ENCODE assay signal across 13 mouse cellular contexts in the genomic region with DNA sequence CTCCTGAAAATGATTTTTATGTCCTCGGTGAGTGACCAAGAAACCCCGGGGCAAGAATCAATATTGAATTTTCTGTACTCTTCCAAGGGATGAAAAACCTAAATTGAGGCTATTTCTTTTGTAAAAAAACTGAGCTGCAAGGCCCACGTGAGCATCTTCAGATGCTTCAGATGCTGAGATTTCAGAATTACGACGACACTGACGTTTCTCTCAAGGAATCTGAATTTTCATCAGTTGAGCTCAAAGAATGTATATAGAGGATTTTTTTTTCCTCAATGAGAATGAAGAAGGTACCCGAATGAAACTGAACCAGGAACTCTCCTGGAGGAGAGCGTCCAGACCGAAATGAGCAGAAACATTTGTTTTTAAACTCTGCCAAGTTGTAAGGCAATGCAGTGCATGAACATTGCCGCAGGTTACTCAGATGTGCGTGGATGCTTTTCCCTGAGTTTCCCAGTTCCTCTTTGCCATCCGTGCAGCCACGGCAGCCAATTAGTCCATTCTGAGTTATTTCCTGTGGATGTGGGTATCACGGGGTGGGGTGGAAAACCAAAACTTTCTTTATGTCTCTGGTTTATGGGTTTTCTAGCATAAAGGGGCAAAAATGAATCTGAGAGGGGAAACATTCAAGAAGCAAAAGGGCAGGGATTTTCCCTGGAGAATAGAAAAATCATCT.
DNase-seq lines count a peak whose midpoint lies in the region; ATAC-seq lines count a peak whose summit lies in the region.
"Had no signal": no experiment of that assay in that cellular context is flagged by ENCODE, and none has a peak within 500 bp of the region (broad histone marks: within the 10 kb centered on the region; RNA-seq: fewer than 3 reads in every experiment).

No protein-coding gene starts in this region.

- intact Hi-C loops in left cerebral cortex, postnatal 10 days (cut with DNase I), result no loop called here

- peak; percentile 41 for DNase-seq in CD4-positive, CD25-positive, alpha-beta regulatory T cell, adult 2 months (ENCODE audit: low read depth, low spot score)
- peak; percentile 38 for DNase-seq in T-cell, adult 2 months (ENCODE audit: low spot score)
- peak; percentile 13 to 20 for DNase-seq in thymus, postnatal 36 days
- no peak for DNase-seq in right cerebral cortex, adult 2 months (ENCODE audit: low spot score in 2 of 2)
- DNase-seq in right cerebral cortex, postnatal 14 days, result no peak
- DNase-seq in left cerebral cortex, postnatal 10 days (ENCODE audit: extremely low spot score in 1 of 2, low spot score in 2 of 2), result no peak
- DNase-seq: cerebellum, adult 11 months; cerebellum, postnatal 14 days; heart, adult 18-20 months; liver, postnatal 0 days; lung, postnatal 14 days had no signal

- peak; percentile 38 for ATAC-seq in megakaryocyte progenitor cell, adult 5-6 weeks (replicated peaks; ENCODE audit: poor library complexity)
- ATAC-seq: forebrain, embryonic 14.5 days; liver, postnatal 0 days had no signal

Comparison
In these comparisons a context has a peak if more than half of its experiments do, and no peak if none do; other contexts are left out.
1. DNase-seq: peak in CD4-positive, CD25-positive, alpha-beta regulatory T cell, adult 2 months (single experiment), T-cell, adult 2 months (single experiment) and thymus, postnatal 36 days (2 of 2); none in right cerebral cortex, adult 2 months (0 of 2), right cerebral cortex, postnatal 14 days (single experiment) and left cerebral cortex, postnatal 10 days (0 of 2).